Mouse (Mus musculus): ENCODE measurements around the gene Gm6588. TPM values are rescaled to one million over a fixed set of nuclear protein-coding genes. Genes with fewer than 3 reads are reported as not detected.
"Not testable (repeated sequence)": the region's sequence is repeated elsewhere in the genome, so short reads cannot be mapped to it uniquely, and the experiment has no call there.

The Gm6588 gene
- polyA plus RNA-seq (2016; fragmentation: Nextera tagmentation; extraction: Ambion mirVana): 0.57 and 0.65 TPM in 2 replicates

GRCm38 (mm10) chr5:112448747-112449440, at the start of gene Gm6588:
Gm6588 (plus strand) TSS chr5:112449426.
- 73% methylated on average over 18 of the region's 18 CpGs for WGBS

GRCm38 (mm10) chr5:112402437-112402836, 46.8 kb upstream of the Gm6588 start:
- no peak overlapping the region for H3K27ac ChIP-seq
- H3K4me2 ChIP-seq: no peak overlapping the region
- 0 out of 2 replicates have a peak, but pooled peaks cover 8% of the 10 kb centered on the region for H3K27me3 ChIP-seq
- no peaks in the 10 kb centered on the region for H3K36me3 ChIP-seq (replicated peaks)
- 81% methylated on average over 3 of the region's 3 CpGs for WGBS
- H3K9ac ChIP-seq: no peak overlapping the region
- H3K4me3 ChIP-seq (replicated peaks): no peak overlapping the region
- no peak for ATAC-seq (ENCODE audit: low FRiP score)
- no peaks in the 10 kb centered on the region for H3K4me1 ChIP-seq
- H3K9me3 ChIP-seq: no peaks in the 10 kb centered on the region

More at GRCm38 (mm10) chr5:112448747-112449440, at the start of gene Gm6588:
- ATAC-seq (ENCODE audit: low FRiP score): no peak
- no peak within 1 kb of the TSS for H3K4me2 ChIP-seq
- H3K9ac ChIP-seq: no peak within 1 kb of the TSS
- H3K27me3 ChIP-seq: no peaks in the 10 kb centered on the region; the same call in none of the 2 replicates
- H3K4me3 ChIP-seq (replicated peaks): no peak within 1 kb of the TSS
- H3K36me3 ChIP-seq (replicated peaks): no peaks in the 10 kb centered on the region
- H3K4me1 ChIP-seq: no peaks in the 10 kb centered on the region
- H3K27ac ChIP-seq: no peak within 1 kb of the TSS
- no peaks in the 10 kb centered on the region for H3K9me3 ChIP-seq

- Histone ChIP-seq H3K27ac (no peak overlapping the region), H3K36me3 (replicated peaks) (no peaks in the 10 kb centered on the region), H3K9me3 (no peaks in the 10 kb centered on the region), H3K4me2 (no peak overlapping the region), H3K27me3 (0 out of 2 replicates have a peak, but pooled peaks cover 10% of the 10 kb centered on the region), H3K4me3 (replicated peaks) (no peak overlapping the region), H3K9ac (no peak overlapping the region), H3K4me1 (peaks cover 6% of the 10 kb centered on the region)
- WGBS: 71% methylated on average over 3 of the region's 3 CpGs
- no peak for ATAC-seq (ENCODE audit: low FRiP score)
Measured at GRCm38 (mm10) chr5:112406017-112406416, 43.2 kb upstream of the Gm6588 start.

- Histone ChIP-seq H3K4me3 (replicated peaks) (no peak overlapping the region), H3K4me2 (no peak overlapping the region), H3K4me1 (peaks cover 25% of the 10 kb centered on the region), H3K36me3 (replicated peaks) (no peaks in the 10 kb centered on the region), H3K27me3 (0 out of 2 replicates have a peak, but pooled peaks cover 11% of the 10 kb centered on the region), H3K27ac (no peak overlapping the region), H3K9ac (no peak overlapping the region), H3K9me3 (no peaks in the 10 kb centered on the region; the same call in 1 of the 2 replicates)
- 74% methylated on average over 5 of the region's 5 CpGs for WGBS
- no peak for ATAC-seq (ENCODE audit: low FRiP score)
Measured at GRCm38 (mm10) chr5:112409274-112409673, 40.0 kb upstream of the Gm6588 start.

- H3K4me2 ChIP-seq: peak overlapping the region; percentile 45
- H3K4me1 ChIP-seq: peaks cover 26% of the 10 kb centered on the region
- H3K9ac ChIP-seq: 0 out of 2 replicates have a peak overlapping the region, but pooled peaks have one; percentile 12
- H3K9me3 ChIP-seq: no peaks in the 10 kb centered on the region; the same call in 1 of the 2 replicates
- 35% methylated on average over 11 of the region's 11 CpGs for WGBS
- ATAC-seq (ENCODE audit: low FRiP score): peak; percentile 40; the same call in 1 of the 2 replicates
- peak overlapping the region; percentile 79 for H3K27ac ChIP-seq
- H3K4me3 ChIP-seq (replicated peaks): no peak overlapping the region
- no peaks in the 10 kb centered on the region for H3K36me3 ChIP-seq (replicated peaks)
- H3K27me3 ChIP-seq: 0 out of 2 replicates have a peak, but pooled peaks cover 11% of the 10 kb centered on the region
Measured at GRCm38 (mm10) chr5:112411072-112411471, 38.2 kb upstream of the Gm6588 start.

- peaks cover 32% of the 10 kb centered on the region for H3K4me1 ChIP-seq
- H3K4me3 ChIP-seq (replicated peaks): no peak overlapping the region
- 19% methylated on average over 19 of the region's 19 CpGs for WGBS
- H3K4me2 ChIP-seq: peak overlapping the region; percentile 45
- no peaks in the 10 kb centered on the region; the same call in 1 of the 2 replicates for H3K9me3 ChIP-seq
- 0 out of 2 replicates have a peak overlapping the region, but pooled peaks have one; percentile 12 for H3K9ac ChIP-seq
- H3K27me3 ChIP-seq: 0 out of 2 replicates have a peak, but pooled peaks cover 11% of the 10 kb centered on the region
- ATAC-seq (ENCODE audit: low FRiP score): peak; percentile 76
- peak overlapping the region; percentile 79 for H3K27ac ChIP-seq
- no peaks in the 10 kb centered on the region for H3K36me3 ChIP-seq (replicated peaks)
Measured at GRCm38 (mm10) chr5:112411514-112412335, 37.5 kb upstream of the Gm6588 start.

GRCm38 (mm10) chr5:112412781-112413180, 36.4 kb upstream of the Gm6588 start:
- 89% methylated on average over 4 of the region's 4 CpGs for WGBS

GRCm38 (mm10) chr5:112416673-112417072, 32.6 kb upstream of the Gm6588 start:
- Histone ChIP-seq H3K4me3 (replicated peaks) (no peak overlapping the region), H3K4me2 (no peak overlapping the region), H3K36me3 (replicated peaks) (no peaks in the 10 kb centered on the region), H3K4me1 (peaks cover 30% of the 10 kb centered on the region), H3K27ac (0 out of 2 replicates have a peak overlapping the region, but pooled peaks have one; percentile 31), H3K9ac (no peak overlapping the region), H3K9me3 (no peaks in the 10 kb centered on the region; the same call in 1 of the 2 replicates), H3K27me3 (peaks cover 9% of the 10 kb centered on the region; the same call in 1 of the 2 replicates)
- whole genome bisulfite sequencing: 60% methylated on average over 5 of the region's 5 CpGs
- peak; percentile 58 for ATAC-seq (ENCODE audit: low FRiP score)

More at GRCm38 (mm10) chr5:112412781-112413180, 36.4 kb upstream of the Gm6588 start:
- not testable (repeated sequence) for ATAC-seq (ENCODE audit: low FRiP score); H3K36me3 ChIP-seq (replicated peaks); H3K4me3 ChIP-seq (replicated peaks); H3K4me2 ChIP-seq; H3K27ac ChIP-seq; H3K27me3 ChIP-seq; H3K9ac ChIP-seq; H3K9me3 ChIP-seq
- peaks cover 40% of the 10 kb centered on the region for H3K4me1 ChIP-seq

- no peak overlapping the region for H3K27ac ChIP-seq
Measured at GRCm38 (mm10) chr5:112418023-112418422, 31.2 kb upstream of the Gm6588 start.

GRCm38 (mm10) chr5:112419535-112419934, 29.7 kb upstream of the Gm6588 start:
- H3K27me3 ChIP-seq: peaks cover 4% of the 10 kb centered on the region

More at GRCm38 (mm10) chr5:112418023-112418422, 31.2 kb upstream of the Gm6588 start:
- Histone ChIP-seq H3K4me3 (replicated peaks) (no peak overlapping the region), H3K9ac (no peak overlapping the region), H3K27me3 (peaks cover 9% of the 10 kb centered on the region), H3K4me1 (peaks cover 18% of the 10 kb centered on the region; the same call in 1 of the 2 replicates), H3K36me3 (replicated peaks) (no peaks in the 10 kb centered on the region), H3K9me3 (no peaks in the 10 kb centered on the region; the same call in 1 of the 2 replicates), H3K4me2 (no peak overlapping the region)
- 70% methylated on average over 4 of the region's 4 CpGs for whole genome bisulfite sequencing
- no peak for ATAC-seq (ENCODE audit: low FRiP score)

GRCm38 (mm10) chr5:112426635-112427034, 22.6 kb upstream of the Gm6588 start:
- ATAC-seq (ENCODE audit: low FRiP score): no peak
- no peak overlapping the region for H3K4me2 ChIP-seq
- H3K4me3 ChIP-seq (replicated peaks): no peak overlapping the region
- 83% methylated on average over 7 of the region's 7 CpGs for WGBS
- no peaks in the 10 kb centered on the region for H3K36me3 ChIP-seq (replicated peaks)
- H3K4me1 ChIP-seq: peaks cover 8% of the 10 kb centered on the region
- H3K27ac ChIP-seq: no peak overlapping the region
- H3K27me3 ChIP-seq: peaks cover 41% of the 10 kb centered on the region
- no peak overlapping the region for H3K9ac ChIP-seq
- no peaks in the 10 kb centered on the region for H3K9me3 ChIP-seq

More at GRCm38 (mm10) chr5:112419535-112419934, 29.7 kb upstream of the Gm6588 start:
- Histone ChIP-seq H3K4me3 (replicated peaks) (no peak overlapping the region), H3K9me3 (no peaks in the 10 kb centered on the region), H3K4me1 (peaks cover 18% of the 10 kb centered on the region; the same call in 1 of the 2 replicates), H3K9ac (no peak overlapping the region), H3K4me2 (no peak overlapping the region), H3K36me3 (replicated peaks) (no peaks in the 10 kb centered on the region), H3K27ac (no peak overlapping the region)
- ATAC-seq (ENCODE audit: low FRiP score): no peak
- 31% methylated on average over 12 of the region's 12 CpGs for WGBS

- Histone ChIP-seq H3K9me3 (no peaks in the 10 kb centered on the region), H3K4me2 (no peak overlapping the region), H3K4me1 (peaks cover 13% of the 10 kb centered on the region), H3K27me3 (peaks cover 48% of the 10 kb centered on the region), H3K36me3 (replicated peaks) (no peaks in the 10 kb centered on the region), H3K9ac (no peak overlapping the region), H3K4me3 (replicated peaks) (no peak overlapping the region), H3K27ac (no peak overlapping the region)
- peak; percentile 40; the same call in 1 of the 2 replicates for ATAC-seq (ENCODE audit: low FRiP score)
- 43% methylated on average over 2 of the region's 2 CpGs for WGBS
Measured at GRCm38 (mm10) chr5:112427283-112427682, 21.9 kb upstream of the Gm6588 start.
